Mouse (Mus musculus): ENCODE measurements around the gene Dapp1. TPM values are rescaled to one million over a fixed set of nuclear protein-coding genes. Genes with fewer than 3 reads are reported as not detected.
A peak's percentile ranks its signal among the peaks of the same experiment; 100 is the strongest.
"Not testable (repeated sequence)": the region's sequence is repeated elsewhere in the genome, so short reads cannot be mapped to it uniquely, and the experiment has no call there.

Dapp1 gene
- polyA plus RNA-seq, 1 experiment from 2014 or later = 15.4 TPM

GRCm38 (mm10) chr3:137957864-137958263 is 23.5 kb downstream of the Dapp1 start:
- 41% methylated on average over 9 of the region's 9 CpGs for WGBS (ENCODE audit: insufficient replicate concordance)
- H3K36me3 ChIP-seq (ENCODE audit: control insufficient read depth, insufficient read depth, low read length) = no peaks in the 10 kb centered on the region
- no peak for ATAC-seq (replicated peaks; ENCODE audit: insufficient number of reproducible peaks, low FRiP score, low TSS enrichment)
- peaks cover 22% of the 10 kb centered on the region for H3K4me1 ChIP-seq (ENCODE audit: control insufficient read depth, insufficient read depth, low read length)
- no peak overlapping the region for H3K27ac ChIP-seq (ENCODE audit: low read depth, low read length)
- no peak overlapping the region for H3K4me2 ChIP-seq
- no peaks in the 10 kb centered on the region for H3K27me3 ChIP-seq (ENCODE audit: control insufficient read depth, insufficient read depth, low read length)
- no peaks in the 10 kb centered on the region for H3K9me3 ChIP-seq (replicated peaks; ENCODE audit: control insufficient read depth, low read length)
- no peak overlapping the region for H3K4me3 ChIP-seq (ENCODE audit: low read depth, low read length)
- no peak overlapping the region for H3K9ac ChIP-seq (ENCODE audit: low read depth, low read length)

GRCm38 (mm10) chr3:137955560-137956081 is 25.7 kb downstream of the Dapp1 start:
- 19% methylated on average over 16 of the region's 16 CpGs for WGBS (ENCODE audit: insufficient replicate concordance)
- Histone ChIP-seq H3K36me3 (ENCODE audit: control insufficient read depth, insufficient read depth, low read length) (no peaks in the 10 kb centered on the region), H3K27me3 (ENCODE audit: control insufficient read depth, insufficient read depth, low read length) (no peaks in the 10 kb centered on the region), H3K4me1 (ENCODE audit: control insufficient read depth, insufficient read depth, low read length) (peaks cover 29% of the 10 kb centered on the region), H3K27ac (ENCODE audit: low read depth, low read length) (no peak overlapping the region), H3K4me2 (peak overlapping the region; percentile 56), H3K9me3 (replicated peaks; ENCODE audit: control insufficient read depth, low read length) (no peaks in the 10 kb centered on the region), H3K9ac (ENCODE audit: low read depth, low read length) (peak overlapping the region; percentile 46; the same call in 1 of the 2 replicates), H3K4me3 (ENCODE audit: low read depth, low read length) (peak overlapping the region; percentile 28)
- ATAC-seq (replicated peaks; ENCODE audit: insufficient number of reproducible peaks, low FRiP score, low TSS enrichment) = no peak

DNA sequence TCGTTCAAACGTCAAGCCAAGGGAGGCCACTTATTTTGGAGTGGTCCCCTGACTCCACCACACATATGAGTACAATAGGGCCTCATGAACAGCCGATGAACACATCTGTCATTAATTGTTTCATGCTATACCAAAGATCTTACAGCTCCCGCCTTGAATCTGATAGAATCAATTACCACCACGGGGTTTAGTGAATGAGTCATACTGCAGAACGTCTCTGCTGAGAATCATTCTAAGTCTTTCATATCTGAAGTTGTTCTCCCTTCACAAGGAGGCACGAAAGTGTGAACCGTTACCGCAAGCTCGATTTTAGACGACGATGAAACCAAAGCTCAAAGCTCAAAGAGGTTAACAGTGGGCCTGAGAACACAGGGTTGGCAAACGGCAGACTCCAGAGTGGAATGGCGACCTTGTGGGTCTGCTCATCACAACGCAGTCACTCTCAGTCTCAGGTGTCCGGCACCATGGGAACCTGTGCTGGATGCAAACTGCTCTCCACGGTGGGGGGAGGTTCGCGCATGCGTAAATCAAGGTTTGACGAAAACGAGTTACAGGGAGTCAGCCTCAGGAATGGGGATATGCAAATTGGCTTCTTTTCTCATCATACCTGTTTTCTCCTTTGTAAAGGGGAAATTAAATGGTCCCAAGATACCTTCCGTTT is 27.0 kb downstream of the Dapp1 start:
- H3K4me1 ChIP-seq (ENCODE audit: control insufficient read depth, insufficient read depth, low read length) = peaks cover 29% of the 10 kb centered on the region
- 61% methylated on average over 23 of the region's 23 CpGs for WGBS (ENCODE audit: insufficient replicate concordance)
- H3K4me3 ChIP-seq (ENCODE audit: low read depth, low read length) = no peak overlapping the region
- 0 out of 2 replicates have a peak overlapping the region, but pooled peaks have one; percentile 56 for H3K4me2 ChIP-seq
- H3K36me3 ChIP-seq (ENCODE audit: control insufficient read depth, insufficient read depth, low read length) = no peaks in the 10 kb centered on the region
- H3K9ac ChIP-seq (ENCODE audit: low read depth, low read length) = no peak overlapping the region
- H3K9me3 ChIP-seq (replicated peaks; ENCODE audit: control insufficient read depth, low read length) = no peaks in the 10 kb centered on the region
- no peak overlapping the region for H3K27ac ChIP-seq (ENCODE audit: low read depth, low read length)
- no peak for ATAC-seq (replicated peaks; ENCODE audit: insufficient number of reproducible peaks, low FRiP score, low TSS enrichment)
- H3K27me3 ChIP-seq (ENCODE audit: control insufficient read depth, insufficient read depth, low read length) = no peaks in the 10 kb centered on the region

GRCm38 (mm10) chr3:137952914-137953880 is 28.1 kb downstream of the Dapp1 start:
- Histone ChIP-seq H3K27me3 (ENCODE audit: control insufficient read depth, insufficient read depth, low read length) (no peaks in the 10 kb centered on the region), H3K9me3 (replicated peaks; ENCODE audit: control insufficient read depth, low read length) (no peaks in the 10 kb centered on the region), H3K36me3 (ENCODE audit: control insufficient read depth, insufficient read depth, low read length) (no peaks in the 10 kb centered on the region), H3K27ac (ENCODE audit: low read depth, low read length) (peak overlapping the region; percentile 66; the same call in 1 of the 2 replicates), H3K9ac (ENCODE audit: low read depth, low read length) (no peak overlapping the region), H3K4me1 (ENCODE audit: control insufficient read depth, insufficient read depth, low read length) (peaks cover 29% of the 10 kb centered on the region), H3K4me2 (peak overlapping the region; percentile 19; the same call in 1 of the 2 replicates), H3K4me3 (ENCODE audit: low read depth, low read length) (no peak overlapping the region)
- ATAC-seq (replicated peaks; ENCODE audit: insufficient number of reproducible peaks, low FRiP score, low TSS enrichment) = peak; percentile 36; the same call in 1 of the 2 replicates
- WGBS (ENCODE audit: insufficient replicate concordance) = 35% methylated on average over 14 of the region's 14 CpGs

DNA sequence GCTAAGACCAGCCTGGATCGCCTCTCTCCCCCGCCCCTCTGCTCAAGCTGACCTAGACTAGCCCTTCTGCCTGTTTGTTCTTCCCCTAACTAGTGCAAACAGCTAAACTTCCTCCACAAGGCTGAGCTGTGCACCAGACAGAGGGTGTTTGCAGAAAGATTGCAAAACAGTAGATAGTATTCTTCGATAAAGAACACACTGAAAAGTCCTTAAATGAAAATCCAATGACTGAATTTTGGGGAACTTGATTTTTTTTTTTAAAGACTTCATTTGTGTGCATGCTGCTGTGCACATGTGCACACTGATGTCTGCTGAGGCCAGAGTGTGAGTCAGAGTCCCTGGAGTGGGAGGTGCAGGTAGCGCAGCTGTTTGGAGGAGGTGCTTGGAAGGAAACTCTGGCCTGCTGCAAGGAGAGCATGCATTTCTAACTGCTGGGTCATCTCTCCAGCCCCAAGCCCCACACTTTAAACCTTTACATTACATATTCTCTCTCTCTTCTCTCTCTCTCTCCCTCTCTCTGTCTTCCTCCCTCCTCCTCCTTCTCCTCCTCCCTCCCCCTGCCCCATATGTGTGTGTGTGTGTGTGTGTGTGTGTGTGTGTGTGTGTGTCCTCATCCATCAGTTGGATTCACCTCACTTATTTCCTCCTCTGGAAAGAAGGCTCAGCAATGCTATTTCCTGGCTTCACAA is 29.0 kb downstream of the Dapp1 start:
- Histone ChIP-seq H3K36me3 (ENCODE audit: control insufficient read depth, insufficient read depth, low read length) (no peaks in the 10 kb centered on the region), H3K4me3 (ENCODE audit: low read depth, low read length) (no peak overlapping the region), H3K9ac (ENCODE audit: low read depth, low read length) (no peak overlapping the region; the same call in 1 of the 2 replicates), H3K9me3 (replicated peaks; ENCODE audit: control insufficient read depth, low read length) (no peaks in the 10 kb centered on the region), H3K4me2 (peak overlapping the region; percentile 6; the same call in 1 of the 2 replicates), H3K4me1 (ENCODE audit: control insufficient read depth, insufficient read depth, low read length) (peaks cover 24% of the 10 kb centered on the region), H3K27ac (ENCODE audit: low read depth, low read length) (peak overlapping the region; percentile 66), H3K27me3 (ENCODE audit: control insufficient read depth, insufficient read depth, low read length) (no peaks in the 10 kb centered on the region)
- 48% methylated on average over 4 of the region's 4 CpGs for WGBS (ENCODE audit: insufficient replicate concordance)
- 0 out of 2 replicates have a peak, but pooled peaks have one; percentile 52 for ATAC-seq (replicated peaks; ENCODE audit: insufficient number of reproducible peaks, low FRiP score, low TSS enrichment)

GRCm38 (mm10) chr3:137951819-137952218 is 29.5 kb downstream of the Dapp1 start:
- 17% methylated on average over 7 of the region's 7 CpGs for WGBS (ENCODE audit: insufficient replicate concordance)

DNA sequence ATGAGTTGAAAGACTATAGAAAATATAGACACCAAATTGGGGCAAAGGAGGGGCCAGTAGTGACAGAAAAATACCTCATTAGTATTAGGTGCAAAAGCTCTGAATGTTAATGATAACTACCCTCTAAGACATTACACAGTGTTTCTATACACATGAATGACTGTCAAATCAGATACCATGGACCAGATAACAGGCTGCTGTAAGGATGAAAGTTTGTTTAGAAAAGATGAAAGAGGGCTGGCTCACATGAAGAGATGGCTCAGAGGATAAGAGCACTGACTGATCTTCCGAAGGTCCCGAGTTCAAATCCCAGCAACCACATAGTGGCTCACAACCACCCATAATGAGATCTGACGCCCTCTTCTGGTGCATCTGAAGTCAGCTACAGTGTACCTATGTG is 30.0 kb downstream of the Dapp1 start:
- H3K36me3 ChIP-seq (ENCODE audit: control insufficient read depth, insufficient read depth, low read length); H3K27me3 ChIP-seq (ENCODE audit: control insufficient read depth, insufficient read depth, low read length); H3K4me2 ChIP-seq; ATAC-seq (replicated peaks; ENCODE audit: insufficient number of reproducible peaks, low FRiP score, low TSS enrichment); H3K4me3 ChIP-seq (ENCODE audit: low read depth, low read length); H3K9me3 ChIP-seq (replicated peaks; ENCODE audit: control insufficient read depth, low read length); H3K9ac ChIP-seq (ENCODE audit: low read depth, low read length); H3K27ac ChIP-seq (ENCODE audit: low read depth, low read length): not testable (repeated sequence)
- H3K4me1 ChIP-seq (ENCODE audit: control insufficient read depth, insufficient read depth, low read length) = peaks cover 24% of the 10 kb centered on the region
- WGBS (ENCODE audit: insufficient replicate concordance) = 83% methylated on average over 3 of the region's 3 CpGs

More at GRCm38 (mm10) chr3:137951819-137952218, 29.5 kb downstream of the Dapp1 start:
- no peak for ATAC-seq (replicated peaks; ENCODE audit: insufficient number of reproducible peaks, low FRiP score, low TSS enrichment)
- Histone ChIP-seq H3K4me2 (no peak overlapping the region; the same call in 1 of the 2 replicates), H3K27me3 (ENCODE audit: control insufficient read depth, insufficient read depth, low read length) (no peaks in the 10 kb centered on the region), H3K4me1 (ENCODE audit: control insufficient read depth, insufficient read depth, low read length) (peaks cover 24% of the 10 kb centered on the region), H3K27ac (ENCODE audit: low read depth, low read length) (peak overlapping the region; percentile 66; the same call in 1 of the 2 replicates), H3K36me3 (ENCODE audit: control insufficient read depth, insufficient read depth, low read length) (no peaks in the 10 kb centered on the region), H3K4me3 (ENCODE audit: low read depth, low read length) (no peak overlapping the region), H3K9ac (ENCODE audit: low read depth, low read length) (peak overlapping the region; percentile 22; the same call in 1 of the 2 replicates), H3K9me3 (replicated peaks; ENCODE audit: control insufficient read depth, low read length) (no peaks in the 10 kb centered on the region)

All from heart, embryonic 11.5 days (tissue).